Mouse (Mus musculus): Measurements from ENCODE around the gene Pdx1. TPM values are rescaled to one million over a fixed set of nuclear protein-coding genes. Genes with fewer than 3 reads are reported as not detected.

Pdx1 gene
- total and polyA plus RNA-seq, 3 experiments, result not detected

- DNase-seq (ENCODE audit: extremely low read depth), result no peak
- Histone ChIP-seq H3K36me3 (replicated peaks in 1 of 2; ENCODE audit: control insufficient read depth in 1 of 2, insufficient read depth in 1 of 2, low read length in 1 of 2) (no peaks in the 10 kb centered on the region), H3K79me2 (replicated peaks; ENCODE audit: control insufficient read depth, extremely low read depth, insufficient read depth, poor library complexity, severe bottlenecking) (no peaks in the 10 kb centered on the region), H3K4me3 (replicated peaks in 1 of 3; ENCODE audit: low read depth in 2 of 3, low read length in 2 of 3, poor library complexity in 1 of 3) (no peak overlapping the region), H3K27me3 (replicated peaks) (peaks cover 70% of the 10 kb centered on the region), H3K27ac (ENCODE audit: insufficient read depth, low read depth) (no peak overlapping the region), H3K4me2 (ENCODE audit: insufficient read depth, low read depth, poor library complexity, severe bottlenecking) (0 out of 2 replicates have a peak overlapping the region, but pooled peaks have one; percentile 3), H3K9ac (ENCODE audit: insufficient read depth, low read depth) (no peak overlapping the region), H3K4me1 (ENCODE audit: control insufficient read depth in 1 of 2, insufficient read depth in 2 of 2) (peaks cover 0 to 10% of the 10 kb centered on the region in 2 experiments; a peak in 2 of 4 replicates), H3K9me3 (replicated peaks; ENCODE audit: low read length) (peaks cover 5% of the 10 kb centered on the region)
- TF ChIP-seq ZKSCAN1 (IDR thresholded peaks at IDR 0.05; ENCODE audit: borderline replicate concordance, low read depth, low read length) (no peak), USF1 (IDR thresholded peaks at IDR 0.05; ENCODE audit: low read depth, low read length) (no peak), RCOR1 (conservative IDR thresholded peaks at IDR 0.05; ENCODE audit: low read depth, low read length) (no peak), JUN (IDR thresholded peaks at IDR 0.05; ENCODE audit: insufficient read depth, low read depth, low read length) (no peak), E2F4 (IDR thresholded peaks at IDR 0.05; ENCODE audit: insufficient replicate concordance, low read depth, low read length) (no peak), NRF1 (IDR thresholded peaks at IDR 0.05; ENCODE audit: low read depth, low read length) (no peak), SIN3A (IDR thresholded peaks at IDR 0.05; ENCODE audit: low read length) (no peak), CHD2 (IDR thresholded peaks at IDR 0.05; ENCODE audit: low read length) (no peak), ZMIZ1 (IDR thresholded peaks at IDR 0.05; ENCODE audit: low read depth, low read length) (no peak), ZC3H11A (IDR thresholded peaks at IDR 0.05; ENCODE audit: low read depth, low read length) (no peak), CHD1 (IDR thresholded peaks at IDR 0.05; ENCODE audit: low read depth, low read length) (no peak), BHLHE40 (IDR thresholded peaks at IDR 0.05; ENCODE audit: low read depth, low read length) (no peak)
- dilution Hi-C loops (cut with MboI; ENCODE audit: extremely low pct_ligation_motif_present, extremely low pct_unique_long_range_greater_than_20kb, low sequenced_read_pairs), result no loop called here
- in situ Hi-C loops (cut with MboI; ENCODE audit: low pct_ligation_motif_present, low pct_unique_long_range_greater_than_20kb, low sequenced_read_pairs), result loop anchor here (25.0 kb wide), 1 partner anchor 614 kb away; no protein-coding TSS in a partner anchor
Measured at GRCm38 (mm10) chr5:147300917-147301780, 31.4 kb downstream of the Pdx1 start.

- TF ChIP-seq TBP (conservative IDR thresholded peaks at IDR 0.05; ENCODE audit: low read depth, low read length) (no peak), USF1 (IDR thresholded peaks at IDR 0.05; ENCODE audit: low read depth, low read length) (no peak), ZKSCAN1 (IDR thresholded peaks at IDR 0.05; ENCODE audit: borderline replicate concordance, low read depth, low read length) (no peak), IRF4 (IDR thresholded peaks at IDR 0.05; ENCODE audit: low read depth, low read length) (no peak), ZMIZ1 (IDR thresholded peaks at IDR 0.05; ENCODE audit: low read depth, low read length) (no peak), POLR2AphosphoS2 (IDR thresholded peaks at IDR 0.05; ENCODE audit: low read depth, low read length) (no peak), USF2 (conservative IDR thresholded peaks at IDR 0.05; ENCODE audit: low read depth, low read length) (no peak), NRF1 (IDR thresholded peaks at IDR 0.05; ENCODE audit: low read depth, low read length) (no peak), MEF2A (IDR thresholded peaks at IDR 0.05; ENCODE audit: borderline replicate concordance, low read depth, low read length) (no peak), JUN (IDR thresholded peaks at IDR 0.05; ENCODE audit: insufficient read depth, low read depth, low read length) (no peak), ZNF384 (IDR thresholded peaks at IDR 0.05; ENCODE audit: low read depth, low read length) (no peak), JUND (conservative IDR thresholded peaks at IDR 0.05; ENCODE audit: low read depth, low read length) (no peak), TCF12 (IDR thresholded peaks at IDR 0.05; ENCODE audit: low read depth, low read length) (no peak)
- in situ Hi-C loops (cut with MboI; ENCODE audit: low pct_ligation_motif_present, low pct_unique_long_range_greater_than_20kb, low sequenced_read_pairs), result loop anchor here (25.0 kb wide), 1 partner anchor 614 kb away; no protein-coding TSS in a partner anchor
- Histone ChIP-seq H3K79me2 (replicated peaks; ENCODE audit: control insufficient read depth, extremely low read depth, insufficient read depth, poor library complexity, severe bottlenecking) (no peaks in the 10 kb centered on the region), H3K9ac (ENCODE audit: insufficient read depth, low read depth) (no peak overlapping the region), H3K4me1 (ENCODE audit: control insufficient read depth in 1 of 2, insufficient read depth in 2 of 2) (peaks cover 0 to 10% of the 10 kb centered on the region in 2 experiments; a peak in 2 of 4 replicates), H3K27me3 (replicated peaks) (peaks cover 70% of the 10 kb centered on the region), H3K36me3 (replicated peaks in 1 of 2; ENCODE audit: control insufficient read depth in 1 of 2, insufficient read depth in 1 of 2, low read length in 1 of 2) (no peaks in the 10 kb centered on the region), H3K27ac (ENCODE audit: insufficient read depth, low read depth) (no peak overlapping the region), H3K4me2 (ENCODE audit: insufficient read depth, low read depth, poor library complexity, severe bottlenecking) (no peak overlapping the region), H3K4me3 (replicated peaks in 1 of 3; ENCODE audit: low read depth in 2 of 3, low read length in 2 of 3, poor library complexity in 1 of 3) (no peak overlapping the region), H3K9me3 (replicated peaks; ENCODE audit: low read length) (peaks cover 11% of the 10 kb centered on the region)
- DNase-seq (ENCODE audit: extremely low read depth), result no peak
- dilution Hi-C loops (cut with MboI; ENCODE audit: extremely low pct_ligation_motif_present, extremely low pct_unique_long_range_greater_than_20kb, low sequenced_read_pairs), result no loop called here
Measured at GRCm38 (mm10) chr5:147301781-147302070, 32.0 kb downstream of the Pdx1 start.
